Mouse (Mus musculus): ENCODE data around the gene Ect2l. TPM values are rescaled to one million over a fixed set of nuclear protein-coding genes. Genes with fewer than 3 reads are reported as not detected.

Ect2l gene
- polyA plus RNA-seq, 1 experiment from 2014 or later: 0.25 TPM

- H3K9ac ChIP-seq (replicated peaks; ENCODE audit: low read length): no peak overlapping the region
- H3K36me3 ChIP-seq (ENCODE audit: control insufficient read depth, insufficient read depth, low read length): no peaks in the 10 kb centered on the region
- H3K4me3 ChIP-seq (replicated peaks; ENCODE audit: low read depth, low read length): no peak overlapping the region
- no peak overlapping the region for H3K4me2 ChIP-seq (ENCODE audit: low read length)
- WGBS: 93% methylated on average over 3 of the region's 3 CpGs
- no peaks in the 10 kb centered on the region for H3K9me3 ChIP-seq (ENCODE audit: control insufficient read depth, low read length)
- DNase-seq: no peak
- H3K4me1 ChIP-seq (ENCODE audit: control insufficient read depth, insufficient read depth, low read length): no peaks in the 10 kb centered on the region
- H3K27me3 ChIP-seq (ENCODE audit: control insufficient read depth, insufficient read depth, low read length): no peaks in the 10 kb centered on the region
- no peak overlapping the region for H3K27ac ChIP-seq (replicated peaks; ENCODE audit: low read depth, low read length)
- no peak; the same call in 1 of the 2 replicates for ATAC-seq (ENCODE audit: low FRiP score, low TSS enrichment)
These were observed 13.7 kb upstream of the Ect2l start for GRCm38 (mm10) chr10:18224386-18224785.

GRCm38 (mm10) chr10:18219351-18219750, 8.7 kb upstream of the Ect2l start:
- ATAC-seq (ENCODE audit: low FRiP score, low TSS enrichment): no peak
- no peaks in the 10 kb centered on the region for H3K36me3 ChIP-seq (ENCODE audit: control insufficient read depth, insufficient read depth, low read length)
- H3K27ac ChIP-seq (replicated peaks; ENCODE audit: low read depth, low read length): no peak overlapping the region
- 93% methylated on average over 10 of the region's 10 CpGs for WGBS
- H3K4me3 ChIP-seq (replicated peaks; ENCODE audit: low read depth, low read length): no peak overlapping the region
- no peak for DNase-seq
- no peaks in the 10 kb centered on the region for H3K9me3 ChIP-seq (ENCODE audit: control insufficient read depth, low read length)
- no peaks in the 10 kb centered on the region for H3K27me3 ChIP-seq (ENCODE audit: control insufficient read depth, insufficient read depth, low read length)
- H3K9ac ChIP-seq (replicated peaks; ENCODE audit: low read length): no peak overlapping the region
- no peaks in the 10 kb centered on the region for H3K4me1 ChIP-seq (ENCODE audit: control insufficient read depth, insufficient read depth, low read length)
- H3K4me2 ChIP-seq (ENCODE audit: low read length): no peak overlapping the region

GRCm38 (mm10) chr10:18214124-18214523, 3.4 kb upstream of the Ect2l start:
- WGBS: 83% methylated on average over 5 of the region's 5 CpGs
- H3K9me3 ChIP-seq (ENCODE audit: control insufficient read depth, low read length): no peaks in the 10 kb centered on the region
- no peak for ATAC-seq (ENCODE audit: low FRiP score, low TSS enrichment)
- H3K4me3 ChIP-seq (replicated peaks; ENCODE audit: low read depth, low read length): no peak overlapping the region
- H3K27me3 ChIP-seq (ENCODE audit: control insufficient read depth, insufficient read depth, low read length): no peaks in the 10 kb centered on the region
- no peak overlapping the region for H3K27ac ChIP-seq (replicated peaks; ENCODE audit: low read depth, low read length)
- no peaks in the 10 kb centered on the region for H3K36me3 ChIP-seq (ENCODE audit: control insufficient read depth, insufficient read depth, low read length)
- no peaks in the 10 kb centered on the region for H3K4me1 ChIP-seq (ENCODE audit: control insufficient read depth, insufficient read depth, low read length)
- H3K4me2 ChIP-seq (ENCODE audit: low read length): no peak overlapping the region
- no peak for DNase-seq
- no peak overlapping the region for H3K9ac ChIP-seq (replicated peaks; ENCODE audit: low read length)

- H3K27ac ChIP-seq (replicated peaks; ENCODE audit: low read depth, low read length): no peak overlapping the region
- H3K9me3 ChIP-seq (ENCODE audit: control insufficient read depth, low read length): no peaks in the 10 kb centered on the region
- H3K4me3 ChIP-seq (replicated peaks; ENCODE audit: low read depth, low read length): no peak overlapping the region
- ATAC-seq (ENCODE audit: low FRiP score, low TSS enrichment) (no peak), DNase-seq (no peak)
- no peak overlapping the region for H3K9ac ChIP-seq (replicated peaks; ENCODE audit: low read length)
- no peaks in the 10 kb centered on the region for H3K36me3 ChIP-seq (ENCODE audit: control insufficient read depth, insufficient read depth, low read length)
- H3K4me1 ChIP-seq (ENCODE audit: control insufficient read depth, insufficient read depth, low read length): no peaks in the 10 kb centered on the region
- H3K4me2 ChIP-seq (ENCODE audit: low read length): no peak overlapping the region
- H3K27me3 ChIP-seq (ENCODE audit: control insufficient read depth, insufficient read depth, low read length): no peaks in the 10 kb centered on the region
- 87% methylated on average over 4 of the region's 4 CpGs for WGBS
These were observed 2.7 kb upstream of the Ect2l start for GRCm38 (mm10) chr10:18213373-18213772.

GRCm38 (mm10) chr10:18210119-18210518, 571 bp downstream of the Ect2l start:
- H3K27ac ChIP-seq (replicated peaks; ENCODE audit: low read depth, low read length): no peak overlapping the region
- DNase-seq (no peak), ATAC-seq (ENCODE audit: low FRiP score, low TSS enrichment) (no peak)
- no peak overlapping the region for H3K4me2 ChIP-seq (ENCODE audit: low read length)
- H3K9me3 ChIP-seq (ENCODE audit: control insufficient read depth, low read length): no peaks in the 10 kb centered on the region
- H3K36me3 ChIP-seq (ENCODE audit: control insufficient read depth, insufficient read depth, low read length): no peaks in the 10 kb centered on the region
- no peak overlapping the region for H3K4me3 ChIP-seq (replicated peaks; ENCODE audit: low read depth, low read length)
- H3K4me1 ChIP-seq (ENCODE audit: control insufficient read depth, insufficient read depth, low read length): no peaks in the 10 kb centered on the region
- no peaks in the 10 kb centered on the region for H3K27me3 ChIP-seq (ENCODE audit: control insufficient read depth, insufficient read depth, low read length)
- H3K9ac ChIP-seq (replicated peaks; ENCODE audit: low read length): no peak overlapping the region
- WGBS: 83% methylated on average over 6 of the region's 6 CpGs

- ATAC-seq (ENCODE audit: low FRiP score, low TSS enrichment): no peak
- Histone ChIP-seq H3K4me2 (ENCODE audit: low read length) (no peak overlapping the region), H3K9ac (replicated peaks; ENCODE audit: low read length) (no peak overlapping the region), H3K36me3 (ENCODE audit: control insufficient read depth, insufficient read depth, low read length) (no peaks in the 10 kb centered on the region), H3K27me3 (ENCODE audit: control insufficient read depth, insufficient read depth, low read length) (no peaks in the 10 kb centered on the region), H3K4me1 (ENCODE audit: control insufficient read depth, insufficient read depth, low read length) (peaks cover 5% of the 10 kb centered on the region; the same call in 1 of the 2 replicates), H3K9me3 (ENCODE audit: control insufficient read depth, low read length) (no peaks in the 10 kb centered on the region), H3K4me3 (replicated peaks; ENCODE audit: low read depth, low read length) (no peak overlapping the region), H3K27ac (replicated peaks; ENCODE audit: low read depth, low read length) (no peak overlapping the region)
- 8% methylated on average over 7 of the region's 7 CpGs for WGBS
- no peak for DNase-seq
These were observed 6.6 kb downstream of the Ect2l start for GRCm38 (mm10) chr10:18204067-18204466.

GRCm38 (mm10) chr10:18202401-18202800, 8.3 kb downstream of the Ect2l start:
- 85% methylated on average over 3 of the region's 3 CpGs for WGBS
- peaks cover 5% of the 10 kb centered on the region; the same call in 1 of the 2 replicates for H3K4me1 ChIP-seq (ENCODE audit: control insufficient read depth, insufficient read depth, low read length)
- H3K27ac ChIP-seq (replicated peaks; ENCODE audit: low read depth, low read length): no peak overlapping the region
- H3K27me3 ChIP-seq (ENCODE audit: control insufficient read depth, insufficient read depth, low read length): no peaks in the 10 kb centered on the region
- no peak overlapping the region for H3K9ac ChIP-seq (replicated peaks; ENCODE audit: low read length)
- no peak overlapping the region for H3K4me2 ChIP-seq (ENCODE audit: low read length)
- no peak for ATAC-seq (ENCODE audit: low FRiP score, low TSS enrichment)
- H3K9me3 ChIP-seq (ENCODE audit: control insufficient read depth, low read length): no peaks in the 10 kb centered on the region
- H3K4me3 ChIP-seq (replicated peaks; ENCODE audit: low read depth, low read length): no peak overlapping the region
- no peaks in the 10 kb centered on the region for H3K36me3 ChIP-seq (ENCODE audit: control insufficient read depth, insufficient read depth, low read length)
- no peak for DNase-seq

- H3K27me3 ChIP-seq (ENCODE audit: control insufficient read depth, insufficient read depth, low read length): no peaks in the 10 kb centered on the region
- no peaks in the 10 kb centered on the region for H3K9me3 ChIP-seq (ENCODE audit: control insufficient read depth, low read length)
- 53% methylated on average over 9 of the region's 9 CpGs for WGBS
- no peak overlapping the region for H3K27ac ChIP-seq (replicated peaks; ENCODE audit: low read depth, low read length)
- H3K4me1 ChIP-seq (ENCODE audit: control insufficient read depth, insufficient read depth, low read length): peaks cover 5% of the 10 kb centered on the region; the same call in 1 of the 2 replicates
- H3K36me3 ChIP-seq (ENCODE audit: control insufficient read depth, insufficient read depth, low read length): no peaks in the 10 kb centered on the region
- no peak for ATAC-seq (ENCODE audit: low FRiP score, low TSS enrichment)
- H3K9ac ChIP-seq (replicated peaks; ENCODE audit: low read length): no peak overlapping the region
- H3K4me2 ChIP-seq (ENCODE audit: low read length): no peak overlapping the region
- DNase-seq: no peak
- no peak overlapping the region for H3K4me3 ChIP-seq (replicated peaks; ENCODE audit: low read depth, low read length)
These were observed 10.0 kb downstream of the Ect2l start for GRCm38 (mm10) chr10:18200656-18201055.

GRCm38 (mm10) chr10:18199919-18200318, 10.8 kb downstream of the Ect2l start:
- H3K4me2 ChIP-seq (ENCODE audit: low read length): no peak overlapping the region
- H3K4me3 ChIP-seq (replicated peaks; ENCODE audit: low read depth, low read length): no peak overlapping the region
- peaks cover 5% of the 10 kb centered on the region; the same call in 1 of the 2 replicates for H3K4me1 ChIP-seq (ENCODE audit: control insufficient read depth, insufficient read depth, low read length)
- no peak overlapping the region for H3K9ac ChIP-seq (replicated peaks; ENCODE audit: low read length)
- no peak for ATAC-seq (ENCODE audit: low FRiP score, low TSS enrichment)
- no peak for DNase-seq
- H3K27ac ChIP-seq (replicated peaks; ENCODE audit: low read depth, low read length): no peak overlapping the region
- H3K27me3 ChIP-seq (ENCODE audit: control insufficient read depth, insufficient read depth, low read length): no peaks in the 10 kb centered on the region
- H3K9me3 ChIP-seq (ENCODE audit: control insufficient read depth, low read length): no peaks in the 10 kb centered on the region
- WGBS: 81% methylated on average over 4 of the region's 4 CpGs
- H3K36me3 ChIP-seq (ENCODE audit: control insufficient read depth, insufficient read depth, low read length): no peaks in the 10 kb centered on the region

Measured in midbrain, embryonic 14.5 days (tissue).